Mouse (Mus musculus): ENCODE results near the gene Mst1.

Mst1 gene

GRCm38 (mm10) chr9:108129042-108129948 lies 49.1 kb downstream of the Mst1 start:
- DNase-seq (ENCODE audit: low read depth, low spot score) = no peak

- DNase-seq (ENCODE audit: low read depth, low spot score) = no peak
Measured at GRCm38 (mm10) chr9:108131502-108131901, 51.3 kb downstream of the Mst1 start.

- DNase-seq (ENCODE audit: low read depth, low spot score) = no peak
Measured at GRCm38 (mm10) chr9:108132373-108132772, 52.1 kb downstream of the Mst1 start.

GRCm38 (mm10) chr9:108133478-108133877 lies 53.2 kb downstream of the Mst1 start:
- DNase-seq (ENCODE audit: low read depth, low spot score) = no peak
